Mouse (Mus musculus): ENCODE measurements around the gene Tmem51.

GRCm38 (mm10) chr4:142118522-142118921, 34.4 kb upstream of the Tmem51 start:
- no peak for TF ChIP-seq CTCF (IDR thresholded peaks at IDR 0.05; ENCODE audit: low read depth)
- no peak for TF ChIP-seq EP300 (IDR thresholded peaks at IDR 0.05; ENCODE audit: low read depth)

All from heart, postnatal 0 days (tissue).